Mouse (Mus musculus): ENCODE measurements around the gene Rhou.

The Rhou gene

GRCm38 (mm10) chr8:123651390-123652098, 2.2 kb upstream of the Rhou start:
- DNase-seq (ENCODE audit: low spot score): no peak

DNA sequence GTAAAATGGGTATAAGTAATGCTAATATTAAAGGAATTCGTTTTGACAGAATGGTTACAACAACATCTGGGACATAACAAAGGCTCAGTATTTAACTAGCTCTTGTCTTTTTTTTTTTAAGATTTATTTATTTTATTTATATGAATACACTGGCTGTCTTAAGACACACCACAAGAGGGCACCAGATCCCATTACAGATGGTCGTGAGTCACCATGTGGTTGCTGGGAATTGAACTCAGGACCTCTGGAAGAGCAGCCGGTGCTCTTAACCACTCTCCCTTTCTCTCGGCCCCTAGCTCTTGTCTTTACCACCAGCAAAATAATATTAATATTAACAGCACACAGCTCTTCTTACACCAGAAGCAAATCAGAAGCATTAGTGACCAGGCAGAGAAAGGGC, 1.1 kb upstream of the Rhou start:
- no peak for DNase-seq (ENCODE audit: low spot score)

DNA sequence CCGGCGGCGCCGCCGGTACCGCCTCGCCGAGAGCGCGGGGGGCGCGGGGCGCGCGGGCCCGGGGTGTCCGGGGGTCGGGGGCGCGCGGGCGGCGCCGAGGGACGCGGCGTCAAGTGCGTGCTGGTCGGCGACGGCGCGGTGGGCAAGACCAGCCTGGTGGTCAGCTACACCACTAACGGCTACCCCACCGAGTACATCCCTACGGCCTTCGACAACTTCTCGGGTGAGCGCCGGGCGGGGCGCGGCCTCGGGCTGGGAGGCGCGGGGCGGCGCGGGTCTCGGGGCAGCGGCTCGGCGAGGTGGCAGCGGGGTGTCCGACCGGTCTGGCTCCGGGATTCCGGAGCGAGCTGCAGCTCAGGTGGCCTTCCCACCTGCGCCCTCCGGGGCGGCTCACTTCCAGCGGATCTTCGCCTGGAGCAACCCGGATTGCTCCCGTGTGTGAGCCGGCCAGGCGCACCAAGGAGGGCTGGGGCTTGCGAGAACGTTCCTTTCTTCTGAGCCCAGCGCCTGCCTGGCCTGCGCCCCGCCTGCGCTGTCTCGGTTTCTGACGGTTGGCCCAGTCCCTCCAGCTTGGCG, 353 bp downstream of the Rhou start:
- DNase-seq (ENCODE audit: low spot score): peak; percentile 73

DNA sequence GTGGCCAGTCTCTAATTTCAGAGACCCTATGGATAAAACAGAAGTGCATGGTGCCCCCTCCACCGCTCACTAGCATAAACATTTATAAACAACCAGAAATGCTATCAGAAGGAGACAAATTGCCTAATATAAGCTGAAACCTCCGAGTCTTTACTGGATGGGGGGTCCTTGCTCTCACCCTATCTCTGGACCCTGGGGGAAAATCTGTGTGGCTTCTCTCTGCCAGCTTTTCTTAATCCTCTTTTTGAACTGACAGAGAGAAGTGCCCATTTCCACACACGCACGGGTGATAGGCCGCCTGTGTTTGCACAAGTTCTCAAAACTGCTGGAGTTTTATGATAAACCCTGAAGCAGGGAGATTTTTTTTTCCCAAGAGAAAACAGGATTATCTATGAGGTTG, 1.0 kb downstream of the Rhou start:
- DNase-seq (ENCODE audit: low spot score): no peak

- DNase-seq (ENCODE audit: low spot score): peak; percentile 70
These were observed 1.6 kb downstream of the Rhou start for GRCm38 (mm10) chr8:123655351-123655779.

- DNase-seq (ENCODE audit: low spot score): no peak
These were observed 4.1 kb downstream of the Rhou start for GRCm38 (mm10) chr8:123657826-123658225.

DNA sequence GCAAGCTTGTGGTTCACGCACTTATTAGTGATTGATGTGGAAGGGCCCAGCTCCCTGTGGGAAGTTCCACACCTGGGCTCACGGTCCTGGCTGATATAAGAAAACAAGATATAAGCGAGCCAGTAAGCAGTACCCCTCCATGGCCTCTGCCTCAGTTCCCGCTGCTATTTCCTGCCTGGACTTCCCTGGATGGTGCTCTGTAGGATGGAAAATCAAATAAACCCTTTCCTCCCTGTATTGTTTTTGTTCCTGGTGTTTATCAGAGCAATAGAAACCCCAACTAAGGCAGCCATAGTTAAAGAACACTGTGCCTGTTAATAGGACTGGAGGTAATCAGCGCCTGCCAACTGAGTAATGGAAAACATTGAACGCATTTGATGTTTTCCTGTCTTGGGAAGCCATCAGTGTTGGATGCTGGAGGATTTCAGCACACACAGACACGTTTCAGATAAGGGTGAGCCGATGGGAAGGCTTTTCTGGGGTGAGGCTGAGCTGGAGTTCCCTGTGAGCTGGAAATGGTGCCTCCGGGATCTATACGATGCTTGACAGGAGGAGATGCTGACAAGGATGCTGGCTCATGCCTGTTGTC, 5.8 kb downstream of the Rhou start:
- no peak for DNase-seq (ENCODE audit: low spot score)

GRCm38 (mm10) chr8:123661515-123661914, 7.8 kb downstream of the Rhou start:
- DNase-seq (ENCODE audit: low spot score): no peak

DNA sequence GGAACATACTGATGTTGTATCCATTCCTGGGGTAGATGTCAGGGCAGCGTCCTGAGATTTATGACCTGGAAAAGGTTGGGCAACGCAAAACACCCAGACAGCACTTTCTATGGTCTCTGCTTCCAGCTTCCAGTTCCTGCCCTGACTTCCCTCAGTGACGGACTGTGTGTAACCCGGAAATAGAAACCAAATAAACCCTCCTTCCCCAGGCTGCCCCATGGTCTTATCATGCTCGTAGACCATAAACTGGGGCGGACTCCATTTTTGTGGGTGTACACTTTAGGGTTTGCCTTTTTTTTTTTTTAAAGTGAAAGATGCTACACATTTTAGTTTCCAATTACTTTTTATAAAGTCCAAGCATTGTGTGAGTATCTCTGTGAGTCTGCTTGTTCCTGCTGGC, 11.9 kb downstream of the Rhou start:
- no peak for DNase-seq (ENCODE audit: low spot score)

- DNase-seq (ENCODE audit: low spot score): no peak
These were observed 13.1 kb downstream of the Rhou start for GRCm38 (mm10) chr8:123666832-123667231.

GRCm38 (mm10) chr8:123668681-123669080, 15.0 kb downstream of the Rhou start:
- no peak for DNase-seq (ENCODE audit: low spot score)

- DNase-seq (ENCODE audit: low spot score): no peak
These were observed 17.0 kb downstream of the Rhou start for GRCm38 (mm10) chr8:123670766-123671165.

DNA sequence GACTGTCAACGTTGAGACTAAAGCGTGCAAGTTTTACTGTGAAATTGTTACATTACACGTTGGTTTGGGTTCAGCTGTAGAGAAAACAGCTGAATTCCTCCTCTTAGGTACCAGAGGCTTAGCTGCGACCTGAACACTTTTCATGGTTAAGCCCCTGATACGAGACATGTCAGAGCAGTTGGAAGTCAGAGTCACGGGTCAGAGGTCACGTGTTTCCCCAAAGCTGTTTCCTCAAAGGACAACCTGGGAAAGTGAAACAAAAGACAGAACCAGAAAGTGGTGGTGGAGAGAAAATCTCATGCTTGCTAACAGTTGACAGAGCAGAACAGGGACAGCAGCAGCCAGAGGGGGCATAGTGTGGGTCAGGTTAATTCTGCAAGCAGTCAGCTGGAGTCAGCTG, 17.7 kb downstream of the Rhou start:
- DNase-seq (ENCODE audit: low spot score): no peak

GRCm38 (mm10) chr8:123672648-123673047, 18.9 kb downstream of the Rhou start:
- no peak for DNase-seq (ENCODE audit: low spot score)

DNA sequence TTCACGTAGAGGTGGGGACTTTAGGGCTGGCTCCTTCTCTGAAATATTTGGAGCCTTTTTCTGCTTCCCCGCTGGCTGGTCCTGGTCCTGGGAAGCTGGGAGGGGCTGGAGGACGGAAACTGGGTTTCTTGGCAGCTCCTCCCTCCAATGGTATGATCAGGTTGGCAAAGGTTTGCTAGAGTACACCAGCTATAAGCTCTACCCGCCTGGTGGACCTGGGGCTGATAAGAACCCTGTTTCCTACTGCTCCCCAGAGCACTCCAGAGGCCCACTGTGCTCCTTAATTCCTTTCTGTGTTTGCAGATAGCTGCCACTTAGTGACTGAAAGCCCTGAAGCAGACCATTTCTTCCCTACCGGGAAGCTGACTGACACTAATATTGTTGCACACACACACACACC, 21.9 kb downstream of the Rhou start:
- DNase-seq (ENCODE audit: low spot score): no peak

GRCm38 (mm10) chr8:123678390-123678789, 24.7 kb downstream of the Rhou start:
- no peak for DNase-seq (ENCODE audit: low spot score)

GRCm38 (mm10) chr8:123682073-123682761, 28.5 kb downstream of the Rhou start:
- DNase-seq (ENCODE audit: low spot score): peak; percentile 91

GRCm38 (mm10) chr8:123683321-123683720, 29.6 kb downstream of the Rhou start:
- no peak for DNase-seq (ENCODE audit: low spot score)

DNA sequence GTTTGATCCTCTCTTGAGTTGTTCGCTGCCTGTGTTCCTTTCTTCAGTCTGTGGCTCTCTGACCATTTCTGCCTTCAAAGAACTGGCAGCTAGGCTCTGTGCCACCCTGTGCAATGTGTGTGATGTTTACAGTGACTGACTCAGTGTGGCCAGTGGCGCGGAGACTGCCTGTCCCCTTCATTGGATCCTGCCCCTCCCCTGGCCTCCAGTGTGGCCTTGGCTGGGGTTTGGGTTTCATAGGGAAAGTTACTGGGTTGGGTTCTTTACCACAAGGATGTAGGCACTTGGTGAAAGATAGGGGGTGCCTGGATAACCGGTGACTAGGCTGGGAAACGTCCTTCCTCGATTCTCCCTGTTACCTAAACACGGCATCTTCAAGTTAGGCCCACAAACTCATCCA, 31.1 kb downstream of the Rhou start:
- no peak for DNase-seq (ENCODE audit: low spot score)

GRCm38 (mm10) chr8:123685477-123685876, 31.7 kb downstream of the Rhou start:
- no peak for DNase-seq (ENCODE audit: low spot score)

- no peak for DNase-seq (ENCODE audit: low spot score)
These were observed 34.1 kb downstream of the Rhou start for GRCm38 (mm10) chr8:123687826-123688225.

GRCm38 (mm10) chr8:123692165-123692962, 38.6 kb downstream of the Rhou start:
- DNase-seq (ENCODE audit: low spot score): no peak
